10 mouse cellular contexts compared by ENCODE assay signal in genomic region chr17:29680174-29680573, GRCm38 (mm10). TPM values are rescaled to one million over a fixed set of nuclear protein-coding genes. Genes with fewer than 3 reads are reported as not detected.
A peak's percentile ranks its signal among the peaks of the same experiment; 100 is the strongest.
DNase-seq lines count a peak whose midpoint lies in the region; ATAC-seq lines count a peak whose summit lies in the region.
"Had no signal": no experiment of that assay in that cellular context is flagged by ENCODE, and none has a peak within 500 bp of the region (broad histone marks: within the 10 kb centered on the region; RNA-seq: fewer than 3 reads in every experiment).

No protein-coding gene starts in this region.

- DNase-seq in layer of hippocampus, adult 9-11 months = peak; percentile 62
- DNase-seq in layer of hippocampus, postnatal 36 days = no peak
- DNase-seq in cerebellum, adult 11-12 months = peak; percentile 99
- DNase-seq in B cell, adult 2 months = no peak
- DNase-seq in adrenal gland, postnatal 14 days = no peak
- DNase-seq in spleen, adult 18-20 months = no peak

- H3K4me3 ChIP-seq in hindbrain, embryonic 15.5 days = no peak overlapping the region
- H3K4me3 ChIP-seq in midbrain, embryonic 15.5 days = no peak overlapping the region

- peaks cover 2% of the 10 kb centered on the region; the same call in 1 of the 2 replicates for H3K4me1 ChIP-seq in hindbrain, embryonic 15.5 days (replicated peaks)
- peaks cover 14% of the 10 kb centered on the region for H3K4me1 ChIP-seq in midbrain, embryonic 15.5 days

- H3K9me3 ChIP-seq in hindbrain, embryonic 15.5 days = no peaks in the 10 kb centered on the region
- H3K9me3 ChIP-seq in midbrain, embryonic 15.5 days = no peaks in the 10 kb centered on the region

- H3K9ac ChIP-seq in hindbrain, embryonic 15.5 days = no peak overlapping the region
- no peak overlapping the region for H3K9ac ChIP-seq in midbrain, embryonic 15.5 days

- 55% methylated on average over 2 of the region's 2 CpGs for WGBS in hindbrain, embryonic 15.5 days
- WGBS in midbrain, embryonic 15.5 days = 63% methylated on average over 2 of the region's 2 CpGs

- ATAC-seq in hindbrain, embryonic 15.5 days (ENCODE audit: low FRiP score, low read depth) = peak; percentile 74; the same call in 1 of the 2 replicates
- ATAC-seq in midbrain, embryonic 15.5 days (replicated peaks) = no peak

- H3K4me2 ChIP-seq in hindbrain, embryonic 15.5 days = no peak overlapping the region
- H3K4me2 ChIP-seq in midbrain, embryonic 15.5 days = no peak overlapping the region
- H3K4me2 ChIP-seq: heart, embryonic 11.5 days had no signal

- peak overlapping the region; percentile 31; the same call in 1 of the 2 replicates for H3K27ac ChIP-seq in hindbrain, embryonic 15.5 days (replicated peaks)
- H3K27ac ChIP-seq in midbrain, embryonic 15.5 days = 0 out of 2 replicates have a peak overlapping the region, but pooled peaks have one; percentile 34
- H3K27ac ChIP-seq: macrophage had no signal

- H3K36me3 ChIP-seq in hindbrain, embryonic 15.5 days = peaks cover 72% of the 10 kb centered on the region
- H3K36me3 ChIP-seq in midbrain, embryonic 15.5 days (replicated peaks) = peaks cover 33% of the 10 kb centered on the region

- no peaks in the 10 kb centered on the region for H3K27me3 ChIP-seq in hindbrain, embryonic 15.5 days
- no peaks in the 10 kb centered on the region for H3K27me3 ChIP-seq in midbrain, embryonic 15.5 days (replicated peaks)

RNA-seq across cellular contexts. Expression of gene Cmtr1, which starts 19.8 kb away (rescaled TPM):
- 100 to 1,000 TPM; 110 to 112 TPM for total RNA-seq in layer of hippocampus, postnatal 36 days (2021)
- 109 and 120 TPM in 2 replicates for polyA plus RNA-seq in hindbrain, embryonic 15.5 days (2015; fragmentation: Nextera tagmentation; extraction: Ambion mirVana)
- 109 and 116 TPM in 2 replicates for polyA plus RNA-seq in midbrain, embryonic 15.5 days (2015; fragmentation: Nextera tagmentation; extraction: Ambion mirVana)
- 70.7 and 71.6 TPM in 2 replicates for total RNA-seq in adrenal gland, postnatal 14 days (2021)

RNA-seq across cellular contexts. Expression of gene Ccdc167, which starts 36.7 kb away (rescaled TPM):
- total RNA-seq in layer of hippocampus, postnatal 36 days (2021) = 10 to 100 TPM; 21.7 to 25.5 TPM
- polyA plus RNA-seq in hindbrain, embryonic 15.5 days (2015; fragmentation: Nextera tagmentation; extraction: Ambion mirVana) = 12.6 TPM in 2 replicates
- 9.3 and 10.4 TPM in 2 replicates for polyA plus RNA-seq in midbrain, embryonic 15.5 days (2015; fragmentation: Nextera tagmentation; extraction: Ambion mirVana)
- total RNA-seq in adrenal gland, postnatal 14 days (2021) = 12.7 and 13.9 TPM in 2 replicates

Comparison
In these comparisons a context has a peak if more than half of its experiments do, and no peak if none do; other contexts are left out.
1. DNase-seq: peak in layer of hippocampus, adult 9-11 months (single experiment) and cerebellum, adult 11-12 months (single experiment); none in layer of hippocampus, postnatal 36 days (0 of 2), B cell, adult 2 months (0 of 2), adrenal gland, postnatal 14 days (single experiment) and spleen, adult 18-20 months (0 of 2).